Mouse (Mus musculus) spleen, adult 2 months (tissue): ENCODE data around the gene Mgat4a.

Experiments used
- CTCF ChIP-seq: fragments of 200-500 bp; IDR thresholded peaks from 2 replicates; pipeline ENCODE4 v1.5.1; 2011; ENCODE audit warnings: mild to moderate bottlenecking, inconsistent platforms; ENCODE audit not compliant: insufficient read depth, insufficient read length, insufficient replicate concordance; ENCODE audit errors: extremely low read depth
- POLR2A ChIP-seq: fragments of 200-500 bp; IDR thresholded peaks from 2 replicates; pipeline ENCODE4 v1.6.1; 2011; ENCODE audit warnings: low read depth, low read length, inconsistent platforms

DNA sequence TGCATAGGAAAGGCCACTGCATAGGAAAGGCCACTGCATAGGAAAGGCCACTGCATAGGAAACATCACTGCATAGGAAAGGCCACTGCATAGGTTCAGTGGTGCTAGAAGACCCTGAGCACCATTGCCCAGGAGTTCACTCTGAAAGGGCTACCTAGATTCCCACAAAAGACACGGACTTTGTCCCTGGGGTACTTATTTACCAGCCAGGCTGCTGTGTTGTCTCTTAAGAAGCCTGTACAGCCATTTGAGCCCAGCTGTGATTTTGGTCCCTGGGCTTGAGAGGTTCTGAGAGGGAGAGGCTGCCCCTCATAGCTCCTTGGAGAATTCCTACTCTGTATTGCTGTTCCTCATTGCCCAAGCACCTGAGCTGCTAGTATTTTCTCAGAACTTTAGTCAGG is 144.3 kb downstream of the Mgat4a start:
- TF ChIP-seq CTCF (no peak), POLR2A (no peak)
